15 mouse cellular contexts compared by ENCODE assay signal in genomic region chr10:80949081-80949480, GRCm38 (mm10). TPM values are rescaled to one million over a fixed set of nuclear protein-coding genes. Genes with fewer than 3 reads are reported as not detected.
DNase-seq lines count a peak whose midpoint lies in the region; ATAC-seq and TF ChIP-seq lines count a peak whose summit lies in the region.
"Had no signal": no experiment of that assay in that cellular context is flagged by ENCODE, and none has a peak within 500 bp of the region (broad histone marks: within the 10 kb centered on the region; RNA-seq: fewer than 3 reads in every experiment).

No protein-coding gene starts in this region.

- no peak for DNase-seq in heart, adult 9 months (ENCODE audit: low spot score in 2 of 2)
- DNase-seq in 3134 (ENCODE audit: extremely low read depth, insufficient read length, low spot score) = peak; percentile 51
- DNase-seq in limb, embryonic 10.5 days (ENCODE audit: low spot score) = no peak
- DNase-seq in gastrocnemius, postnatal 14 days = no peak
- DNase-seq: cerebellum, adult 11 months; cerebellum, postnatal 14 days; kidney, adult 18-20 months; right cerebral cortex, postnatal 14 days had no signal

- 0 out of 2 replicates have a peak, but pooled peaks cover 10% of the 10 kb centered on the region for H3K27me3 ChIP-seq in heart, embryonic 13.5 days (replicated peaks)
- H3K27me3 ChIP-seq in ES-Bruce4 (ENCODE audit: control insufficient read depth, insufficient read depth, low read length, poor library complexity, severe bottlenecking) = no peaks in the 10 kb centered on the region
- H3K27me3 ChIP-seq in limb, embryonic 10.5 days (ENCODE audit: low read depth, poor library complexity, severe bottlenecking) = peaks cover 21% of the 10 kb centered on the region; the same call in 1 of the 2 replicates
- H3K27me3 ChIP-seq in kidney, embryonic 15.5 days = no peaks in the 10 kb centered on the region
- H3K27me3 ChIP-seq: forebrain, embryonic 15.5 days; hindbrain, embryonic 15.5 days; limb, embryonic 15.5 days had no signal

- peaks cover 35% of the 10 kb centered on the region for H3K4me1 ChIP-seq in heart, embryonic 13.5 days
- H3K4me1 ChIP-seq in ES-Bruce4 (ENCODE audit: control insufficient read depth, insufficient read depth, low read length) = peaks cover 36% of the 10 kb centered on the region
- peaks cover 10% of the 10 kb centered on the region for H3K4me1 ChIP-seq in limb, embryonic 10.5 days
- peaks cover 25% of the 10 kb centered on the region for H3K4me1 ChIP-seq in kidney, embryonic 15.5 days
- H3K4me1 ChIP-seq: hindbrain, embryonic 15.5 days had no signal

- TF ChIP-seq CTCF in ES-Bruce4 (IDR thresholded peaks at IDR 0.05; ENCODE audit: low read depth, low read length) = no peak

- TF ChIP-seq POLR2A in ES-Bruce4 (IDR thresholded peaks at IDR 0.05; ENCODE audit: insufficient read depth, low read length) = no peak

- no peaks in the 10 kb centered on the region for H3K9me3 ChIP-seq in heart, embryonic 13.5 days
- no peaks in the 10 kb centered on the region for H3K9me3 ChIP-seq in ES-Bruce4 (replicated peaks; ENCODE audit: control insufficient read depth, insufficient read depth, low read length, poor library complexity, severe bottlenecking)
- no peaks in the 10 kb centered on the region for H3K9me3 ChIP-seq in limb, embryonic 10.5 days (replicated peaks)
- no peaks in the 10 kb centered on the region for H3K9me3 ChIP-seq in kidney, embryonic 15.5 days (replicated peaks)
- H3K9me3 ChIP-seq: forebrain, embryonic 15.5 days; hindbrain, embryonic 15.5 days; limb, embryonic 15.5 days had no signal

- intact Hi-C loops in gastrocnemius, postnatal 14 days (cut with DNase I; ENCODE audit: low total_unique reads) = no loop called here

- TF ChIP-seq EP300 in ES-Bruce4 (IDR thresholded peaks at IDR 0.05; ENCODE audit: insufficient read depth, low read depth, low read length) = no peak

- ATAC-seq in heart, embryonic 13.5 days (ENCODE audit: extremely low read depth, insufficient number of reproducible peaks, low FRiP score, low TSS enrichment) = no peak
- ATAC-seq in kidney, embryonic 15.5 days (replicated peaks; ENCODE audit: low FRiP score) = no peak
- ATAC-seq: forebrain, embryonic 15.5 days had no signal

- no peak overlapping the region for H3K4me3 ChIP-seq in heart, embryonic 13.5 days
- H3K4me3 ChIP-seq in ES-Bruce4 (ENCODE audit: low read depth, low read length) = peak overlapping the region; percentile 56
- H3K4me3 ChIP-seq in limb, embryonic 10.5 days = no peak overlapping the region
- no peak overlapping the region for H3K4me3 ChIP-seq in kidney, embryonic 15.5 days (replicated peaks)
- H3K4me3 ChIP-seq: erythroblast, embryonic 14.5 days; forebrain, embryonic 15.5 days; hindbrain, embryonic 15.5 days; limb, embryonic 15.5 days had no signal

- no peaks in the 10 kb centered on the region for H3K36me3 ChIP-seq in heart, embryonic 13.5 days
- no peaks in the 10 kb centered on the region for H3K36me3 ChIP-seq in ES-Bruce4 (ENCODE audit: control insufficient read depth, insufficient read depth, low read length, poor library complexity, severe bottlenecking)
- H3K36me3 ChIP-seq in limb, embryonic 10.5 days = no peaks in the 10 kb centered on the region
- H3K36me3 ChIP-seq in kidney, embryonic 15.5 days = no peaks in the 10 kb centered on the region
- H3K36me3 ChIP-seq: forebrain, embryonic 15.5 days; hindbrain, embryonic 15.5 days; limb, embryonic 15.5 days had no signal

- WGBS in heart, embryonic 13.5 days = 66% methylated on average over 3 of the region's 3 CpGs
- 77% methylated on average over 3 of the region's 3 CpGs for WGBS in limb, embryonic 10.5 days
- WGBS in kidney, embryonic 15.5 days = 72% methylated on average over 3 of the region's 3 CpGs

- no peak overlapping the region for H3K4me2 ChIP-seq in heart, embryonic 13.5 days
- H3K4me2 ChIP-seq in kidney, embryonic 15.5 days = no peak overlapping the region
- H3K4me2 ChIP-seq: forebrain, embryonic 15.5 days; hindbrain, embryonic 15.5 days; limb, embryonic 15.5 days had no signal

- H3K9ac ChIP-seq in heart, embryonic 13.5 days = peak overlapping the region; percentile 24; the same call in 1 of the 2 replicates
- peak overlapping the region; percentile 41 for H3K9ac ChIP-seq in ES-Bruce4 (ENCODE audit: low read depth, poor library complexity, severe bottlenecking)
- no peak overlapping the region for H3K9ac ChIP-seq in kidney, embryonic 15.5 days
- H3K9ac ChIP-seq: forebrain, embryonic 15.5 days; hindbrain, embryonic 15.5 days; limb, embryonic 15.5 days had no signal

- peak overlapping the region; percentile 50 for H3K27ac ChIP-seq in heart, embryonic 13.5 days (replicated peaks)
- H3K27ac ChIP-seq in ES-Bruce4 (ENCODE audit: insufficient read depth, low read length) = peak overlapping the region; percentile 76
- 0 out of 2 replicates have a peak overlapping the region, but pooled peaks have one; percentile 21 for H3K27ac ChIP-seq in limb, embryonic 10.5 days
- no peak overlapping the region for H3K27ac ChIP-seq in kidney, embryonic 15.5 days
- H3K27ac ChIP-seq: forebrain, embryonic 15.5 days; hindbrain, embryonic 15.5 days; limb, embryonic 15.5 days had no signal

RNA-seq across cellular contexts. Expression of gene Gadd45b, which starts 19.2 kb away (rescaled TPM):
- 29.2 and 33.9 TPM in 2 replicates for polyA plus RNA-seq in heart, embryonic 13.5 days (2015; fragmentation: Nextera tagmentation; extraction: Ambion mirVana)
- 80.7 and 86.3 TPM in 2 replicates for polyA plus RNA-seq in ES-Bruce4 (2011; ENCODE audit: insufficient read depth, insufficient read length, low read depth, missing spikeins)
- 4.5 and 9.8 TPM in 2 replicates for polyA plus RNA-seq in limb, embryonic 10.5 days (2016; fragmentation: Nextera tagmentation; extraction: Ambion mirVana)
- polyA plus RNA-seq in kidney, embryonic 15.5 days (2015; fragmentation: Nextera tagmentation; extraction: Ambion mirVana) = 18.0 and 20.8 TPM in 2 replicates
- 10 to 100 TPM; 21.5 to 28.7 TPM for total RNA-seq in gastrocnemius, postnatal 14 days (2021)

RNA-seq across cellular contexts. Expression of gene Lmnb2, which starts 31.0 kb away (rescaled TPM):
- polyA plus RNA-seq in heart, embryonic 13.5 days (2015; fragmentation: Nextera tagmentation; extraction: Ambion mirVana) = 24.8 and 26.7 TPM in 2 replicates
- polyA plus RNA-seq in ES-Bruce4 (2011; ENCODE audit: insufficient read depth, insufficient read length, low read depth, missing spikeins) = 25.9 and 28.2 TPM in 2 replicates
- polyA plus RNA-seq in limb, embryonic 10.5 days (2016; fragmentation: Nextera tagmentation; extraction: Ambion mirVana) = 85.0 and 85.4 TPM in 2 replicates
- 55.0 and 59.3 TPM in 2 replicates for polyA plus RNA-seq in kidney, embryonic 15.5 days (2015; fragmentation: Nextera tagmentation; extraction: Ambion mirVana)
- 10 to 100 TPM in 1 of 2 experiments, 1 to 10 TPM in 1; 9.4 to 14.3 TPM for total RNA-seq in gastrocnemius, postnatal 14 days (2021)

RNA-seq across cellular contexts. Expression of gene Timm13, which starts 48.3 kb away (rescaled TPM):
- polyA plus RNA-seq in heart, embryonic 13.5 days (2015; fragmentation: Nextera tagmentation; extraction: Ambion mirVana) = 285 and 314 TPM in 2 replicates
- polyA plus RNA-seq in ES-Bruce4 (2011; ENCODE audit: insufficient read depth, insufficient read length, low read depth, missing spikeins) = 135 and 146 TPM in 2 replicates
- polyA plus RNA-seq in limb, embryonic 10.5 days (2016; fragmentation: Nextera tagmentation; extraction: Ambion mirVana) = 342 and 401 TPM in 2 replicates
- 365 and 368 TPM in 2 replicates for polyA plus RNA-seq in kidney, embryonic 15.5 days (2015; fragmentation: Nextera tagmentation; extraction: Ambion mirVana)
- total RNA-seq in gastrocnemius, postnatal 14 days (2021) = 100 to 1,000 TPM; 114 to 125 TPM
